Mouse (Mus musculus) activated CD4-positive, CD25-positive, alpha-beta regulatory T cell, adult 4 months (primary cell): ENCODE results near the gene Gm14147. TPM values are rescaled to one million over a fixed set of nuclear protein-coding genes. Genes with fewer than 3 reads are reported as not detected.
"Not testable (repeated sequence)": the region's sequence is repeated elsewhere in the genome, so short reads cannot be mapped to it uniquely, and the experiment has no call there.

Experiments
- ATAC-seq: one replicate; pipeline ENCODE4 v1.8.0; 2017
- polyA plus RNA-seq, 2 experiments: library from polyadenylated mRNA; unstranded; fragments of 100-300 nt; shearing (Covaris generic); gene quantifications; one replicate each; pipeline ENCODE4 v1.2.1; 2017

Gene Gm14147
- polyA plus RNA-seq = not detected

- not testable (repeated sequence) for ATAC-seq
Measured at GRCm38 (mm10) chr2:151097945-151098344, at the start of gene Gm14147. Gene Gm14147, plus strand, starts transcription at chr2:151098245.

GRCm38 (mm10) chr2:151056637-151057036 is 41.4 kb upstream of the Gm14147 start:
- no peak for ATAC-seq

GRCm38 (mm10) chr2:151092250-151092649 is 5.8 kb upstream of the Gm14147 start, which contains the start of gene Gm14151:
Gene Gm14151, minus strand, starts transcription at chr2:151092350.
- ATAC-seq = not testable (repeated sequence)

Other genes starting within 250 kb of the Gm14147 start
- gene Abhd12, start 193.5 kb upstream of the Gm14147 start, polyA plus RNA-seq = 10 to 100 TPM; 14.7 to 15.9 TPM
- gene Gins1, start 192.8 kb upstream of the Gm14147 start, polyA plus RNA-seq = 1 to 10 TPM; 8.0 to 9.6 TPM
- gene Ninl, start 58.9 kb upstream of the Gm14147 start, polyA plus RNA-seq = not detected
- 10 to 100 TPM; 36.7 to 37.3 TPM for gene Nanp, start 58.8 kb upstream of the Gm14147 start, polyA plus RNA-seq
- gene Gm14151, start 5.9 kb upstream of the Gm14147 start, polyA plus RNA-seq = not detected